Mouse (Mus musculus) adrenal gland, adult (tissue): ENCODE data around the gene Gnat2.

Source experiments
- DNase-seq, 2 experiments: peaks; one replicate each; pipeline ENCODE4 v3.0.0; 2022 to 2023; ENCODE audit warnings: low spot score in 1 of 2; ENCODE audit not compliant: inconsistent age in 2 of 2

Gnat2 gene

DNA sequence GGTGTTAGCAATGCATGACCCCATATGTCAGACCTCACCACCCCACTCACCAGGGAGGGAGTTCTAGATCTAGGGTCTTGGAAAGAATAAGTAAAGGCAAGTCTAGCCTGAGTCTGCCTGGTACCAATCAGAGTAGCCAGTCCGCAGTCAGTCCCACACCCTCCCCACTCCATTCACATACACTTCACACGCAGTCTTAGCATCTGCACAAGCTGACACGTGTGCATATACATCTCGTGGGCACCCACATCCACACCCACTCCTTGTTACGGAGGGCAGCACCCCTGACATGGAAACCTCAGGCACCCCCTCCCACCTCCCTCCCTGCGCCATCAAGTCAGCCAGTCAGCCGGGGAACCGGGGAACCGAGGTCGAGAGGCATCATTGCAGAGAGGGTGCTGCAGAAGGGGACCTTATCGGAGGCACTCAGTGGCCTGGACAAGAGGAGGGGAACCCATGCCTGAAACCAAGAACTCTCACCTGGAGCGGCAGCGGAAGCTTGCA, 7.8 kb upstream of the Gnat2 start:
- DNase-seq = no peak

DNA sequence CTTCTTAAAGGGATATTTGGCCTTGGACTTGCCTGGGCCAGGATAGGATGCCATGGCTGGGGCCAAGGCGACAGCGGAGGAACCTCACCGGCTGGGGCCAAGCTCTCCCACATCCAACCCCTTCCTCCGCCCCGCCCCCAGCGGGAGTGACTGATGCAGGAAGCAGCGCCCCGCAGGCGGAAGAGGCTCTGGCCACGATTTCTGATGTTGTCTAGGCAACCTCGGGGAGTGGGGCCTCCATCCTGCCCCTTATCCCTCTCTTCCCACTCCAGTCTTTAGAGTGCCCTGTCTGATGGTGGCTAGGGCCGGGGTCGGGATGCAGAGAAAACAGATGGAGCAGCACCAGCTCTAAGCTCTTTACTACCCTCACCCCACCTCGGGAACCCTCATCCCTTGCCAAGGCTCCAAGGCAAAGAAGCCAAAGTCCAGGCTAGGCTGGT, 7.3 kb upstream of the Gnat2 start:
- DNase-seq = peak; percentile 98

DNA sequence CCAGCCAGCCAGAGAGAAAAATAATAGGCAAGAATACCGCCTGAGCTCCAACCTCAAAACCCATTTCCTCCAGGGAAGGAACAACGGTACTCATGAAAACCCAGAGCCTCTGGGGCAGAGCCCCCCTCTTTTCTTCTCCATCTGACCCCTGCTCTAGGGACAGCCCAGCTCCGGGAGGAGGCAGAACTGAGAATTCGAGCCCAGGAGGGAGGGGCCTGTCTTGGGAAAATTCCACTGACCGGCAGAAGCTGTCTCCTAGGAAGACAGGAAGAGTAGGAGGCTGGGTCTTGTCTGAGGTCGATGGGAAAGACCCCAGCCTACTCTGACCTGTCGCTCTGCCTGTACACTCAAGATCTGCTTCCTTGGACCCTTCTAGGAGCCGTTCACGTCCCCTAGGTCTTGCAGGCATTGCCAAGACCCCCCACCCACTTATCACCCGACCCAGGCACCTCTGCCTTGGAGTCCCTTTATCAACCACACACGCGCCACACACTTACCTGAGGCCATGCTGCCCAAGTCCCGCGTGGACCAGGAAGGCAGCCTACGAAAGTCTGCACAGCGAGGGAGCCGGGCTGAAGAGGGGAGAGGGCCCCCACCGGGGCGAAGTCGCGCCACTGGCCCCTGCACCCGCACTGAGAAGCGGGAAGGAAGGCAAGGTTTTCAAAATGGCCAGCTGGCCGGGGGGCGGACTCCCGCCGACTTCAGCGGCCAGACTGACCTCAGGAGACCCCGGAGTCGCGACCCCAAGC, 6.7 kb upstream of the Gnat2 start:
- peak; percentile 93 to 97 for DNase-seq

DNA sequence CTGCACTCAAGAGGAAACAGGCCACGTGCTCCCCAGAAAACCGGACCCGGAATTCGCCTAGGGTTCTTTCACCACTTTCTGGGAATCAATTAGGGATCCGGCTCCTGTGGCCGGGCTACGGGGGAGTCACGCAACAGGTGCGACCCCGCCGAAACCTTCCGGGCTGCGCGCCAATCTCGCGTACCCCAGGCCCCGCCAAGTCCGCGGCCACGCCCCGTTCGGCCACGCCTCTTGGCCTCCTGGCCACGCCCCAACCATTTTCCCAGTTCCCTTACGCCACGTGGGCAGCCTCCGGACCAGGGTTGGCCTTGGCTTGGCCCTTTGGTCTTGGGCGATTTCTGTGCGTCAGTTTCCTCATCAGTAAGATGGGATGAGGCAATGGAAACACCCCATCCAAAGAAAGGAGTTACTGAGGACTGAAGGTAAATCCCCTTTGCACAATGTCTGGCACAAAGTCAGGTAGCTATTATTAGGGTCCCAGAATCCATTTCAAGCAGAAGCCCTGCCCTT, 6.1 kb upstream of the Gnat2 start, which contains the start of gene Ampd2:
Ampd2 (minus strand) TSS at position 182 of the 510 bp plus-strand sequence.
- peak; percentile 95 to 98 for DNase-seq

DNA sequence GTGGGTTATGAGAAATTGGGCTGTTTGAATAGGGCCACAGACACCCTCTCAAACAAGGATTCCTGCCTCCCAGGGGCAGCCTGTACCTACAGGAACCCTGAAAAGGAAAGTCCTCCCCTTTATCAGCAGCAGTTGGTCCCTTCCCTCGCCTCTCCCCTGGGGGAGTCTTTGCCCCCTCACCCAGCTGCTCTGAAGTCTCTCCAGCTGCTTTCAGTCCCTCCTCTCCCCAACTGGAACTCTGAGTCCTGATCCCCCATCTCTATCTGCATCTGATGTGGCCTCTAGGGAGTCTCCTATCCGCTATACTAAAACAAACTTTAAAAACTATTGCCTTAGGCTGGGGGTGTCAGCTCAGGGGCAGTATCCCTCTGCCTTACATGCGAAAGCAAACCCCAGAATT, 5.3 kb upstream of the Gnat2 start:
- peak in 1 of 2 experiments; percentile 31 for DNase-seq

DNA sequence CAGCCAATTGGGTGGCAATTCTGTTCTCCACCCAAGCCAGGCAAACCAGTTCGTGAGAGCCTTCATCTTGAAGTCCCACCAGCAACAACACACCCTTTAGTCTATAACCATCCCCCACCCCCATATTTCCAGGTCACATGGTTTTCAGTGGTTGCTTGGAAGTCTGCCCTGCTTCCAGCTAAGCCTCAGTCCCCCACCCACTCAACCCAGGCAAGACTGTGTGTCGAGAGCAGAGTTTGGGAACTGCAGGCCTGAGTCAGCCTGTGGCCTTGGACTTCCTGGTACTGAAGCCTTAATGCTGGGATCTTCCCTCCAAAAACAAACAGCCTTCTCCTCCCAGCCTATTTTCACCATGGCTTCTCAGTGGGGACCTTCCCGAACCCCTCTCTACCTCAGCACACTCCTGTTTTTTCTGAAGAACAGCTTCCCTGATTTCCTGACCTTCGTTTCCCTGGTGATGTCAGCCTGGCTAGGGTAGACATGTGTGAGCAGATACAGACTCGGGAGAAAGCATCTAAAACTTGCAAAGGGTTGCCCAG, 3.7 kb upstream of the Gnat2 start:
- DNase-seq = peak; percentile 65 to 87

DNA sequence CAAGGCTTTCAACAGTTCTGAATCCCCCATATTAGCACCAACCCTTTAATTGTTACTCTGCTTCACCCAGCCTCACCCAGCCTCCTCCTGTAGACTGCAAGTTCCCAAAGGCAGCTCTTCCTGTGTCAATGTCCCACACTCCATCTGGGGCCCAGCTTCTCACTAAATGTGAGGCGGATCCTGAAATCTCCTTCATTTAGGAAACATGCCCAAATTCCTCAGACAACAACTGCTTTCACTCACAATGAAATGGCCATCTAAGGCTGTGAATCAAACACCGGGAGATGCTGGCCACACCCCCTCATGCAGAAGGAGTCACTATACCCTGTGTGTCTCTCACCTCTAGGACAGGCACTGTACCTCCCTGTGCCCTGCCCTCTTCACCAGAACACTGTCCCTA, 2.7 kb upstream of the Gnat2 start:
- peak in 1 of 2 experiments; percentile 30 for DNase-seq

DNA sequence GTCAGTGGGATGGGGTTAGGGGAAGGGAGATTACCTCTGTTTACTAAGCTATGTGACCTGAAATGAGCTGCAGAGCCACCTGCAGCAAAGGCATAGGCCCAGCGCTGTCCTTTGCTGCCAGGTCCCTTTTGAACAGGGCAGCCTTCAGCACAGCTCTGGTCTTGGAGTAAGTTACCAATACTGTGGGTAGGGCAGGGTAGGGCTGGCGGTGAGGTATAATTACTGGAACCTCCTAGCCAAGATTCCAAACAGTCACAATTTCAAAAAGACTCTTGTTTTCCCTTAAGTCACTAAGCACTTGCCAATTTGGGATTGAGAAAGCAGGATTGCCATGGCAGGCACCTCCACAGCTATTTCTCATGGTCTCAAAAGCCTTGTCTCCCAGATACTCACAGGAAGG, 2.0 kb upstream of the Gnat2 start:
- peak; percentile 10 to 62 for DNase-seq

DNA sequence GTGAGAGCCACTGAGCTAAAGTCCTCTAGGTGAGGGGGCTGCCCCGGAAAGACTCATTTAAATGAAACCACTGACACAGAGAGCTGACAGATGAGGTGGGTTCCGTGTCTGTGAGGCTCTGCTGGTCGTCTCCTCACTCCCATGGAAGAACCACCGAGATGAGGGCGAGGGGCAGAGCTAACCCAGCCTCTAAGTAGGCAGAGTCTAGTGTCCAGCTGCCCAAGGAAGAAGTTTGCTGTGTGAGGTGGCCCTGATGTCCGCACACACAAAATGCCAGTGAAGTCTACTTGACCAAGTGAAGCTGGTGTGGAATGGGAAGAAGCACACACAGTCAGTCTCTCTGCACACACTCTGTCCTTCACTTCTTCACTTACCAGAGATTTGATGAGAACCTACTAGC, 559 bp upstream of the Gnat2 start:
- DNase-seq = peak; percentile 38 to 79

DNA sequence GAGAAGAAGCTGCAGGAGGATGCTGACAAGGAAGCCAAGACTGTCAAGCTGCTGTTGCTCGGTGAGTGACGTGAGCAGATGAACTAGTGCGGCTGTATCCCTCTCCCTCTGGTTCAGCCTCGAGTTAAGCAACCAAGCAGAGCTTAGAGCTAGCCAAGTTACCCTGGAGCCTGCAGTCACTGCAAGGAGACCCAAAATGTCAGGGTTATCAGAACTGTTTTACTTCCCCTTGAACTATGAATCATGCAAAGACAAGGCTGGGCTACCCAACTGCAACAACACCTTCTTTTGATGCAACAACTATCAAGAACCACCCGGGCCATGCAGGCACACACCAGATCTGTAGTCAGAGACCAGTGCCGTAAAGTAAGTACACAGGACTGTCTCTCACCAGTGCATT, 717 bp downstream of the Gnat2 start:
- peak; percentile 86 to 92 for DNase-seq

DNA sequence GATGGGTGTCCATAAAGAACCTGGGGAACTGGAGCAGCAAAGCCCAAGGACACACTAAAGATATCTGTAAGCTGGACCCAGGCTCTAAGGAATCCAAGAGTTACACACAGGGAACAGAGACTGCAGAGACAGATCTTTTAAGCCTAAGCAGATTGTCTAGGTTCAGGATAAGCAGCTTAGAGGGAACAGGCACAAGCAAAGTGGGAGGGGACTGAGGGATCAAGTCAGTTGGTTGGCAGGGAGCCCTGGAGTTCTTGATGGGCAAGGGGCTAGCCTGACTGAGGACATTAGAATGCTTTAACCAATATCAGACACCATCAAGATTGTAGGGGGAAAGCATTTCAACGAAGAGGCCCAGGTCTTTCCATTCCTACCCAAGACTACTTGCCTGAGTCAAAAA, 1.6 kb downstream of the Gnat2 start:
- peak; percentile 42 to 79 for DNase-seq

DNA sequence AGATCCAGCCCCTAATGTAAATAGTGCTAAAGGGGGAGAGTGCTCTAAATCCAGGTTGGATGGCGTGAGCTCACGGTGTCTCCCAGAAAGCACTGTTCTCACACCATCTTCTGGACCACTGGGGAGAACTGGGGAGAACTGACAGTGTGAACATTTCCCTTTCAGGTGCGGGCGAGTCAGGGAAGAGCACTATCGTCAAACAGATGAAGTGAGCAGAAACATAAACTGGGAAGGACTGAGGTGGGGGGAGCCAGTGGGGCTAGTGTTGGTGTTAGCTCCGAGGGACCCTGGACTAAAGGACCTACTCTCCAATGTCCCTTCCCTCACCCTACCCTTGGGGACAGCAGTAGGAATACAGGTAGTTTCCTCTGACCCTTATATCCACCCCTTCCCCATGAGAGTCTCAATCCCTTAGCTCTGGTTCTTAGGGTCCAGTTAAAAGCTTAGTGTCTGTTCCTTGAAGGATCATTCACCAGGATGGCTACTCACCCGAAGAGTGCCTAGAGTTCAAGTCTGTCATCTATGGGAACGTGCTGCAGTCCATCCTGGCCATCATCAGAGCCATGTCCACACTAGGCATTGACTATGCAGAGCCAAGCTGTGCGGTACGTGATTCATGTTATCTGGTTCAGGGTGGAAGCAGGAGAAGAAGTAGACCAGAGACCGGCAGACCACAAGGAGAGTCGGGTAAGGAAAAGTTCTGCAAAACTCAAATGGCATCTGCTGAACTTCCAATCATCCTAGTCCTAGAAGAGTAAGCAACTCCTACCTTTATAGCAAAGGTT, 2.6 kb downstream of the Gnat2 start:
- DNase-seq = peak in 1 of 2 experiments; percentile 40

DNA sequence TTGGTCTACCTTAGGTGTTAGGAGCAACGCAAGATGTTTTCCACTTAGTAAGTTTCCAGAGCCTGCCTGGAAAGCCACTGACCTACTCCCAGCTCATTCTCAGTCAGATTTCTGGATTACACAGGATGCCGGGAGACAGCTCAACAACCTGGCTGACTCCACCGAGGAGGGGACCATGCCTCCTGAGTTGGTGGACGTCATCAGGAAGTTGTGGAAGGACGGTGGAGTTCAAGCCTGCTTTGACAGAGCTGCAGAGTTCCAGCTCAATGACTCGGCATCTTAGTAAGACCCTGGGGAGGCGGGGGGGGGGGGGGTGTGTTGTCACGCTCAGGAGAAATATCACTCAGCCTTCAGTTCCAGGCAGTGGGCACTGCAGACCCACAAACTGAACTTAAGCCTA, 3.6 kb downstream of the Gnat2 start:
- peak; percentile 26 to 73 for DNase-seq

DNA sequence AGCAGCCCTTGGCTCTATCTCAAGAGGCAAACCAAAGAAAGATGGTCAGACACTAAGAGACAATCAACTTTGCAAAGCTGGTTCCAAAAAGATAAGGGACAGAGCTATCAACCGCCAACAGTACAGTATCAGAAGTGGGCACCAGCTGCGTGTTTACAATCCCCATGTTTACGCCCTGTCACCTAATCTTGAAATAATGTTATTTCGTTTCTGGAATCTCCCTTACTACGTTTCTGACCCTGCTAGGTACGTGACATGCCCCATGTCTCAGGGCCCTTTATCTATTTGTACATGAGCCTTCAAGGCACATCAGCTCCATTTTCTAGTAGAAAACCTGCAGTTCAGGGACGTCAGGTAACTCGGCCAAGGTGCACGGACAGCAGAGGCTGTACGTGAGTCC, 4.1 kb downstream of the Gnat2 start:
- DNase-seq = peak in 1 of 2 experiments; percentile 46

DNA sequence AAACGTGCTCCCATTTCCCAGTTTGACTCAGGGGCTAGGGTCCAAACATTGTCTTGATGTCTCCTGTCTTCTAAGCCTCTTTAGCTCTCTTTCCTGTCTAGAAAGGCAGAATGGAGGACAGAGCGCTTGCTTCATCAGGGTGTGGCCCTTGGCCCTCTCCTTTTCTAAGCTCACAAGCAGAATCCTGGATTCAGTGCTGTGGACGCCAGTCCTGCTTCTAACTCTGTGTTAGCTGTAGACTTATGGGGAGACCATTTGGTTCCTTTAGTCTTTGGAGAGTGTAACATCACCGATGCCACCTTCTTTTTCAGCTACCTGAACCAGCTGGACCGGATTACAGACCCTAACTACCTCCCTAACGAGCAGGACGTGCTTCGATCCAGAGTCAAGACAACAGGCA, 5.1 kb downstream of the Gnat2 start:
- no peak for DNase-seq

DNA sequence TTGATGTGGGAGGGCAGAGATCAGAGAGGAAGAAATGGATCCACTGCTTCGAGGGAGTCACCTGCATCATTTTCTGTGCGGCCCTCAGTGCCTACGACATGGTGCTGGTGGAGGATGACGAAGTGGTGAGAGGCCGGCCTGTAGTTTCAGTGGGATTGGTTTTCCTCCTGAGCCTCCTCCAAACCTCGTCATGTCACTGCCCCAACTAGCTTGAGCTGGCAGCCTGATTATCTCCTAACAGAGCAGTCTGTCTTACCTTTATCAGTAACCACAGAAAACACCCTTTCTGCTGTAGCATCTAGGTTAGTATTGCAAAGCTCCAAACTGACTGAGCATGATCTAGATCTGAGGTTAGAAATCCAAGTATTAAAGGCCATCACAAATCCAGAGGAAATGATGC, 5.7 kb downstream of the Gnat2 start:
- no peak for DNase-seq

DNA sequence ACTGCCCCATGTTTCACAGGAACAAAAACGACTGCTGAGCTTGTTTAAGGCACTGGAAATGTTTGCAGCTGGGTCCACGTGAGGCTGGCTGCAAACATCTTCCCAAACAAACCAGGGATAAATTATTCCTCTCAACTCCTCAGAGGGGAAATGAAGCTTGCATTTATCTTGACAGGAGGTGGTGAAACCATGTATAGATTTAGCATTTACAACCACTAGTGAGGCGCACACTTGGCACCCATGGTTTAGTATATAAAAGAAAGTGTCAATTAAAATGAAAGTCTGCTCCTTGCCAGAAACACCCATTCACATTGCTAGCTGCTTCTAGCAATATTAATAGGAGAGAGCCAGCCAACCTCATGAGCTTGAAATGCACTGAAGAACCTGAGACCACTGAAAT, 9.0 kb downstream of the Gnat2 start:
- DNase-seq = no peak

DNA sequence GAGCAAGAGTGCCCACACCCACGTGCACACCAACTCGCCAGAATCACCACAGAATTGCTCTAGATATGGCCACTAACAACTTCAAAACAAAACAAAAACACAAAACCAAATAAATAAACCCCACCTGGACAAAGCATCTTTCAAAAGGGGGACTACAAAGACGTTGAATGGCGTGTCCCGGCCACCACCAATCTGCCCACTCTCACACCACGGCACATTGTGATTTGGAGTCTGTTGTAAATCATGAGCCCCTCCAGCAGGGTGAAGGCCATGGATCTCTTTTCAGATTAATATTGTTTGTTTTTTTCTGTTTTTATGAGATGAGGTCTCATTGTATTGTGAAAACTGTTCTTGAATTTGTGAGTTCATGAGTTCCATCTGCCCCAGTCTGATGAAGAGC, 9.5 kb downstream of the Gnat2 start:
- no peak for DNase-seq

DNA sequence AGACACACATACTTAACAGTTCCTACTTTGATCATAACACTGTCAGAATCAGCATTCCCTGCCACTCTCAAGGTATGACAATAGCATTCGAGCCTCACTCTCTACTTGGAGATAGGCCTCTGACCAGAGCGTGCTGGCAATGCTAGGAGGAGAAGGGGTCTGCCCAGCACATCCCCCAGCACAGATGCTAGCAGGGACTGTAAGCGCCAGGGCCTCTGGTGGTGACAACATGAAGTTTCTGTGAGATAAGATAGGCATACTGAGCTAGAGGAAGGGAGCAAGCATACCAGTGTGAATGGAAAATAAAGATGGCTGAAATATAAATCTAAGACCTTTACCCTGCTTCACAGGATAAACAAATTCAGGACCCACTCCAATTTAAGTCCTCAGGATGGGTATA, 12.7 kb downstream of the Gnat2 start:
- DNase-seq = no peak

DNA sequence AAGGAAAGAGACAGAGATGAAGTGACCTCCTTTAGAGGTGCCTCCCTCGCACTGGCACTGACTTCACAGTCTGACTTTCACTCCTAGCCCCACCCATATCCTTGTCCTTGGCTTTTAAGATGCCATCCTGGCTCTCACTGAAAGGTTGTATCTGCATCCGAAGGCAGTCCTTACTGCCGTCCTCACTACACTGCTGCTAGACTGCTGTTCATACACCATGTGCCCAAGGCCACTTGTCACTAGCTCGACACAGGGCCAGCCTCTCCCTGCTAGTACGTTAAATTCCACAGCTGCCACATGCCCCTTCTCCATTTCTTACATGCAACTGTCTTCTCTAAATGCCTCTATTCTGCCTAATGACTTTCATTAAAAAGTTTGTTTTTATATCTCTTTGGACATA, 18.7 kb downstream of the Gnat2 start:
- peak in 1 of 2 experiments; percentile 74 for DNase-seq

DNA sequence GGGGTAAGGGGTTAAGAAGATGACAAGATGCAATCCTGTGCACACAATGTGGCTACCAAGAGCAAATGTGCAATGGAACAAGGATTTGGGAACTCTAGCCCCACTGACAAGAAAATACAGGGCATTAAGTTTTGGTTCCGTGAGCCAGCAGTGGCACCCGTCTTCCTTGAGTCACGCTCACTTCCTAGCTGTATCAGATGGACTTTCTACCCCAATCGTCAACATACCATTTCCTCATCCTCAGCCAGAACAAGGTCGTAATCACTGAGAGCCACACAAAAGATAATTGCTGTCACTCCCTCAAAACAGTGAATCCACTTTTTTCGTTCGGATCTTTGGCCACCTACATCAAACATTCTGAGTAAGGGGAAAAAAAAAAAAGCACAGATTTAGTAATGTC, 19.7 kb downstream of the Gnat2 start:
- no peak for DNase-seq

DNA sequence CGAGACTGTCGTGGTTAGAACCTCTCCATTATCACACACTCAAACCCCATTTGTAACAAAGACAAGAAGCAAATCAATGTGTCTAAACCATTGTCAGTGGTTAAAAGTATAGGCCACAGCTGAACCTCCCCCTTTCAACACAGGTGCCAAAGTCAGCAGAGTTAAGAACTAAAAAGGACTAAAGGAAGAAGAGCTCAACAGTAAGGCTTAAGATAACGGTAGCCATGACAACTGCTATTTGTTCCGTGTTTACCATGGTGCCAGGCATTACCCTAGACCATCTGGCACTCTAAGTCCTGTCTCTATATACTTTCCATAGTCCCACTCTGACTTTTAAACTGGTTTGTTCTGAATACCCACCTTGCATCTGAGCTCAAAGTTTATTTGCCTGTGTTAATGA, 20.1 kb downstream of the Gnat2 start:
- no peak for DNase-seq
